Mouse (Mus musculus) naive thymus-derived CD4-positive, alpha-beta T cell, adult 5 months (primary cell): ENCODE data around the gene Zcchc4. TPM values are rescaled to one million over a fixed set of nuclear protein-coding genes. Genes with fewer than 3 reads are reported as not detected.

ENCODE experiments used
- polyA plus RNA-seq: library from polyadenylated mRNA; unstranded; fragments of 100-300 nt; shearing (Covaris generic); gene quantifications from one replicate; pipeline ENCODE4 v1.2.1, GENCODE M21; 2017

Gene Zcchc4
- polyA plus RNA-seq: 14.1 TPM

DNA sequence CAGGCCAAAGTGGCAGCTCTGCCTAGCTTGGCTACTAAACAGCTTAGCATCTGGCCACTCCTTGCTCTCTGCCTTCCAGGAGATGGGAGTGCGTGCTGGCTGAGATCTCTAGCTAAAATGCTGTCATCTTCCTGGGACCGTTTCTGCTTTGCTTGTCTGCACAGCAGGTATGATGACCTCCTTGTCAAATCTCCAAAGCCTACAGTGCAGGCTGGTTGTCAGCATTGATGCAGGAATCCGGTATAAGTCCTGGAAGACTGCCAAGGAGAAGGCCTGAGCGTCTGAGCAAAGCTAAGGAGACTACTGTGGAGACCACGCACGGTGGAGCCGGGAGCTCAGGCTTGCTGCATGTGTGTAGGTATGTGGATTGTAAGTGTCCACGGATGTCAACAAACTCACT lies at the start of gene Zcchc4:
Gene Zcchc4 (plus strand): TSS at position 173 of the 400 bp plus-strand sequence.

DNA sequence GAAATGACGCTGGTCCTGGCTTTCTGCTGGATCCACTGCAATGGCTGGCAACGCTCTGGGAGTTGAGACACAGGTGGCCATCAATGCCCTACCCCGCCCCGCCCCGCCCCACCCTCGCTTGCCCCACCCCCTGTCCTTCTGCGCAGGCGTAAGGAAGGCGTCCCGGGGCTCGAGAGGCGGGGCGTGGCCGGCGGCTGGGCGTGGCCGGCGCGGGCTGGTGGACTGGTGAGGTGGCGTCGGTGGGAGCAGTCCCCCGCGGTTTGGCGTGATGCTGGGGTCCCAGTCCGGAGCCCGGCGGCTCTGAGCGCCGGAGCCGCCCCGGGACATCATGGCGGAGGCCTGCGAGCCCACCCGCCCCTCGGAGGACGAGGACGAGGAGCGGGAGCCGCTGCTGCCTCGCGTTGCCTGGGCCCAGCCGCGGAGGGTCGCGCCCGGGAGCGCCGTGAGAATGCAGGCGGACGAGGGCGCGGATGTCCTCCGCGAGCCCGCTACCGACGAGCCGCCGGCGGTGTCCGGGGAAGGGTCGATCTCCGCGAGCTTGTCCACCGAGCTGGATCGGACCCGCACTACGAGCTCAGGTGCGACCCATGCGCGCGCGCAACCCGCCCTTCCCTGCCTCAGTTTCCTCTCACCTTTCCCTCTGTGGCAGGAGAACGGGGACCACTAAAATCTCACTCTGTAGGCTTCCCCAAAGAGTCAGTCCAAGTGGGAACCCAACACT lies 33.7 kb upstream of the Zcchc4 start, which contains the start of gene Pi4k2b:
Gene Pi4k2b (plus strand): TSS at position 184 of the 721 bp plus-strand sequence.

DNA sequence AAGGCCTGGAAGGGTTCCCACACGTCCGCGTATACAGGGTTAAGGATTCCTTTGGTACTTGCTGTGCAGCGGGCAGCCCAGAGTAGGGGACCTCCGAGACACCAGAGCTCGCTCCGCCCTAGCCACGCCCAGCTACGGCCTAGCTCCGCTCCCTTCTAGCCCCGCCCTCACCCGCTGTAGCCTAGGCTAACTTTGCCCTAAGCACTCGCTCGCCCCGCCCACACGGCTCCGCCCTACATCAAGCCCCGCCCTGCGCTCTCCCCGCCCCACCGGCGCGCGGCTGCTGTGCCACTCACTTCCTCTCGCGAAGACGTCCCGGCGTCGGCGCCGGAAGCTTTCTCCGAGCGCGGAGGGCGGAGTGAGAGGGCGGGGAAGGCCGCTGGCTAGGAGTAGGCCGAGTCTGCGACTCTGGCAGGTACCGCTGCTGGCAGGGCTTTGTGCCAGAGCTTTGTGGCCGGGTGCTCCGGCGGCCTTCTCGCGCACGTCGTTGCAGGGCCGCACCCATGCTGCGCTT lies 58.6 kb downstream of the Zcchc4 start, which contains the start of gene Anapc4:
Gene Anapc4 (plus strand): TSS at position 252 of the 514 bp plus-strand sequence.

Other genes with a start within 250 kb of the Zcchc4 start
- not detected for gene Lgi2, start 208.9 kb upstream of the Zcchc4 start, polyA plus RNA-seq
- gene Sepsecs, start 105.7 kb upstream of the Zcchc4 start, polyA plus RNA-seq: 8.3 TPM
- gene Pi4k2b, start 33.8 kb upstream of the Zcchc4 start, polyA plus RNA-seq: 6.6 TPM
- 36.1 TPM for gene Anapc4, start 58.6 kb downstream of the Zcchc4 start, polyA plus RNA-seq